Mouse (Mus musculus): ENCODE data around the gene Ighmbp2. TPM values are rescaled to one million over a fixed set of nuclear protein-coding genes. Genes with fewer than 3 reads are reported as not detected.
"Not testable (repeated sequence)": the region's sequence is repeated elsewhere in the genome, so short reads cannot be mapped to it uniquely, and the experiment has no call there.

Ighmbp2 gene
- total RNA-seq, 2 experiments from 2014 or later = 3.8 to 3.9 TPM

DNA sequence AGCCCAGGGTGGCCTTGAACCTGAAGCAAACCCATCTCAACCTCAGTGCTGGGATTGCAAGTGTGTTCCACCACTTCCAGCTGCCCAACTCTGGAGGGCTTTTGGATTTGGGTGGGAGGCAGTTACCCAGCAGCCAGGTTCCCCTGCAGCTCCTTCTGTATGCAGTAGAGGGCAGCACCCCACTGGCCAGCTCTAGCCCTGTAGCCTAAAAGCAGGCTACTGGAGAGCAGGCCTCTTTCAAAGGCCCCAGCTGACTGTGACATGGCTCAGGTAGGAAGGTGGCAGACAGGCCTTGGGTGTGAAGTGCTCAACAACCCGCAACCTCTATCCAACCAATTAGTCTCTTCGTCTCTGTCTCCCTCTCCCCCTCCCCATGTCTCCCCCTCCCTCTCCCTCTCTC is 9.2 kb upstream of the Ighmbp2 start:
- peak; percentile 74 to 80 for DNase-seq
- intact Hi-C loops (cut with DNase I) = loop anchor here (2.0 to 5.0 kb wide), 2 partner anchors 65 to 159 kb away; no protein-coding TSS in a partner anchor

DNA sequence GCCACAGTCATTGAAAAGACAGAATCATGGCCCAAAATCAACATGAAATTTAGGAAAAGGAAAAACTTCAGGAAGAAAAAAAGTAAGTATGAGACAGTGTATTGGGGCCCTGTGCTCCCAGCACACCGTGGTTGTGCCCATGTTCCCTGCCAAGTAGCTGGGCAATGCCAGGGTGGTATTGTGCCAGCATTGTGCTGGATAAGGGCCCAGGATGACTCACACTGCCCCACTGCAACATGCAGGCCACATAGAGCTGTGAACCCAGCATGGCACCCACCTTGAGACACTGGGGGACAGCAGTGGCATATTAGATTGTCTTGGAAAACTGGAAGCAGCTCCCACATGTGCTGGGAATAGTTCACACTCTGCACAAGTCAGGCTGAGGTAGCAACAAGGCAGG is 6.2 kb upstream of the Ighmbp2 start:
- no peak for DNase-seq
- intact Hi-C loops (cut with DNase I) = no loop called here

DNA sequence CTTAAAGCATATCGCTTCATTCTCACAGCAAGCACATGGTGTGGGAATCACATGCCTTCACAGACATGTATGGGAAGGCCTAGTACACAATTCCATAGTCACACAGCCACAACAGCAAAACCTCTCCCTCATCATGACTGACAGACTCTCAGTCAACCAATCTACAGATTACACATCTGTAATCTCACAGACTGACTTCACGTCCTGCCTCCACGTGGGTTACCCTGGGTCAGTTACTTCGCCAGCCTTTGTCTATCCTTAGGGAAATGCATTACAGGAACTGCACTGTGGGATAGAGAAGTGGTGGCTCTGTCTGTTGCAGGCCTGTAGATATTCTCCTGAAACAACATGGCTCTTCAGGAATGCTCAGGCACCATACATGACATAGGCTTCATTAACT is 931 bp downstream of the Ighmbp2 start:
- intact Hi-C loops (cut with DNase I) = loop anchor here (2.0 kb wide), 1 partner anchor 41 kb away; the partner anchor contains the start of gene Cpt1a

DNA sequence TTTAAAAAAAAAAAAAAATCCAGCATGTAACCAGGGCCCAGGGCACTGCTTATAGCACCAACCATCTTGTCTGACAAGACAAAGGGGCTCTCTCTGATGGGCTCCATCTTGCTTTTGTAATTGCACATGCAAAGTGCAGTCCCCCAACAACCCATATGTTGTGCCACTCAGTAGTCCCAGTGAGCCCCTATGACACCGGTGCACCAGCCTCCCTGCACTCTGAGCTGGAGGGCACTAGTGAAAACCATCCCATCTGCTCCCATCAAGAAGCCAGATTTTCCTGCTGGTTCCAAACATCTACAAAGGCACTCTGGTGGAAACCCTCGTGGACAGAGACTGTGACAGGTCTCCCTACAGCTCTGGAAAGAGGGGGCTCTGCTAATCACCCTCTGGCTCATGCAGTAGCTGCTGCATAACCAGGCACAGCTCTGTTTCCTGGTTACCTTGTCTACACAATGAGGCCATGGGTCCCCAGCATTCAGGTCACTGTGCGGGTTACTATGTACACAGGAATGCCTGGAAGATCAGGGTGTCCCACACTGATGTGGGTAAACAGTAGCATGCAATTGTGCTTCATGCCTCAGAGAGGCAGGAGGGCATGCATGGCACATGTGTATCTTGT is 7.0 kb downstream of the Ighmbp2 start:
- no peak for DNase-seq
- intact Hi-C loops (cut with DNase I) = no loop called here

More for the DNA sequence above, 931 bp downstream of the Ighmbp2 start:
- DNase-seq = no peak

DNA sequence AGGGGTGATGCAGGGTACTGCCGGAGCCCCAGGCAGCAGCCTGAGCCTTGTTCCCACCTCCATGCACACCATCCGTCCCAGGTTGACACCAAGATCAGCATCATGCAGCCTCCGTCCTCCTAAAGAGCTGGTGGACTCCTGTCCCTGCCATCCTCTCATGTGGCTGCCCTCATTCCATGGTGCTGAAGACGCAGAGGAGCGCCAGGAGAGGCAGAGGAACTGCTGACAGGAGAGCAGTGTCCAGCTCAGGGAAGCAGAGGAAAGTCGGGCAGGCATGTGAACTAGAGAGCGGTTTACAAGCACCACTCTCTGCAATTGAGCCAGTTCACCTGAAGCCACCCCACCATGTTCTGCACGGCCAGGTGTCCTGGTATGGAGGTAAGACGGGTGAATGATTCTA is 9.5 kb downstream of the Ighmbp2 start:
- no peak for DNase-seq
- intact Hi-C loops (cut with DNase I) = no loop called here

DNA sequence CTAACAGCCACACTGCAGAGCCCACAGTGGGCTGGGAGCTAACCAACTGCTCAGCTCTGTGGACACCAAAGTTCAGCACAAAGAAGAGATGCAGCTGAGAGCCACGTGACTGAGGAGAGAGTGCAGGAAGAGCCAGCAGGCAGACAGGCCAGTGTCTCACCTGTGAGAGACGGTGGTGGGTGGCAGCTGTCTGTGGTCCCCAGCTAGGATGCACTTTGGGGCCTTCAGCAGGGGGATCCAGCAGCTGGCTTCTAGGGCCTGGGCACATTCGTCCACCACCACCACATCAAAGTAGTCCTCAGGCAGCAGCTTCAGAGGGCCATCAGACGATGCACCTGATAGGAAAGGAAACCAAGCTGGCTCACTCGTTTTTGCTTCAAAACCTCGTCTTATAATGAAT is 11.5 kb downstream of the Ighmbp2 start:
- no peak for DNase-seq
- intact Hi-C loops (cut with DNase I) = no loop called here

DNA sequence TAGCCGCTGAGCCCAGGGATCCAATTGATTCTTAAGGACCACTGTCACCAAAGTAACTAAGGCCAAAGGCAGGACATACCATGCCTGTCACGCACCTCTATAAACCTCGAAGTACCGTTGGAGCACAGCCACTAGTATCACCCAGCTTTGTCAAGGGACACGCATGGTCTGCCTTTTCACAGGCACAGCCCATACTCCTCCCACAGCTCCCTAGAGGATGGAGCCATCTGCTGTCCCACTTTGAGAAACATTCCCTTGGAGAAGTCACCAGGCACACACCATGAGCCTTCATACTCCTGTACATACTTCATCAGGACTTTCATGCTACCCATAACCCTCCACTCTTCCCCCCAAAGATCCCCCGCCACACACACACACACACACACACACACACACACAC is 13.0 kb downstream of the Ighmbp2 start:
- intact Hi-C loops (cut with DNase I) = no loop called here
- DNase-seq = no peak

DNA sequence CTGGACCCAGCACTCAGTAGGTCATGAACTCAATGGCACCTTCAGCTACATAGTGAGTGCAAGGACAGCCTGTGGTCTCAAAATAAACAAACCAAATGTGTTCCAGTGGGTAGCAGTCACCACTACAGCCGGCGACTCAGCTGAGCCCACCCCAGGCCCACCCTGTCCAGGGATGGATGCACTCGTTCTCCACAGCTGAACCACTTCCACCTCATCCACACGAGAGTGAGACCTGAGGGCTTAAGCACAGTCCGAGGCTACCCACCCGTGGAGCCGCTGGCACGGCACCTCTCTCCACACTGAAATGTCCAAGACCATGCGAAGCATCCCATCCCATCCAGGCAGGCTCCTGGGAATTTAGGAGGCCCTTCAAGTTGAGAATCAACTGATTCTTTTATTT is 13.5 kb downstream of the Ighmbp2 start:
- DNase-seq = no peak

DNA sequence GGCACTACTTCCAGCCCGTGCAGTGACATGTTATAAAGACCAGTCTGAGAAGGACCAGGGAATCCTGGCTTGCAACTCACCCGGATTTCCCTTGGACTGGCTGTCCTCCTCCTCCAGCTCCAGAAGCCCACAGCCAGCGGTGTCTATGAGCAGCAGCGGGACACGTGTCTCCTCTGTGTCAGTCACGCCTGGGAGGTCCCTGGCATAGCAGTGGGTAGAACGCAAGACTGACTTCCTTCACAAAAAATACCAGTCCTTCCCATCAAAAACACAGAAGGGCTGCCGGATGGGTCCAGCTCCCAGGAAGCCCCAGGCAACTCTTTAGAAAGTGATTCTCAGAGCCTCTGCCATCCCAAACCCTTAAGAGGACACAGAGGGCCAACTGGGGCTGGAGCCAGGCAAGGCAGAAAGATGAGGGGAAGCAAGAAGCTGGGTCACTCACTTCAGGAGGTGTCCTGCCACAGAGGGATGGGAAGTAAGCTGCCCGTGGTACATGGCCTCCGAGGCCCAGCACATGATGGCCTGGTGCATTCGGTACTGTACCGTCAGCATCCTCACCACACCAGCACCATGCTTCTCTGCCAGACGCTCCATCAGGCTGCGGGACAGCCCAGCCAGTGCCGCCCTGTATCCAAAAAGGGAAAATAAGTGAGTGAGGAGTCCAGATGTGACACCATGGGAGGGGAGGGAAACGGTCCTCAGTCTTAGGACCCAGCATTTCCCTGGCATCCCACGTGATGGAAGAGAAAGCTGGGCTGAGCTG is 14.4 kb downstream of the Ighmbp2 start:
- DNase-seq = no peak
- intact Hi-C loops (cut with DNase I) = no loop called here

More for the DNA sequence above, 13.5 kb downstream of the Ighmbp2 start:
- intact Hi-C loops (cut with DNase I) = no loop called here

DNA sequence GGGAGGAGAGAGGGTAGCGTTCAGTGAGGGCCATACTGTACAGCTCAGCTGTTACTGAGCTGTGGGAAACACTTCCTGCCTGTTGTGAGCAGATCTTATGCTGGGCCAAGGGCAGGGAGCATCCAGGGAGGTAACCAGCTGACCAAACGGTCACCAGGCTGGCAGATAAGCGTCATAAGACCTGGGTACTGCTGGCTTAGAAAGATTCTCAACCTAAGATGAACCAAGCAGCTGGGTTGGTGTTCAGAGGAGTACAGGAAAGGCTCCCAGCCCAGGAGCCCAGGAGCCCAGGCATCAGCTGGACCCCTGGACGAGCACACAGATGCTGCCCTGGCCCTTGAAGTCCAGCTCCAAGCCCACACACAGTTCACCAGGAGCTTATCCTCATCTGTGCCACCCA is 15.5 kb downstream of the Ighmbp2 start:
- intact Hi-C loops (cut with DNase I) = no loop called here
- DNase-seq = no peak

DNA sequence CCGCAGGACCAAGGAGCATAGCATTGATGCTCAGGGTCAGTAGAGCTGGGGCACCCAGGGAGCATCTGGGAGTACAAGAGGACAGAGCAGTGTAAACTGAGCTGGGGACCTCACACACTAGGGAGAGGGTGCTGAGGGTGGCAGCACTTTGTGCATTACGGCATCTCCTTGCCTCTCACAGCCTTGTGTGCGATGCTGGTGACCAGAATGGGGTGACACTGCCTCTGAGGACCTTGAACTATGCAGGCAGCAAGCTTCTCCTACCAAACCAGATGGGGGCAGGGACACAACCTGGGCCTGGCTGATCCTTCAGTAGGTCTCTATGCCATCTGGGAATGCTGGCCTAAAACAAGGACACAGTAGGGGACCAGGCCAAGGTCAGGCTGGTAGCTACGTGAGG is 16.1 kb downstream of the Ighmbp2 start:
- no peak for DNase-seq
- intact Hi-C loops (cut with DNase I) = no loop called here

DNA sequence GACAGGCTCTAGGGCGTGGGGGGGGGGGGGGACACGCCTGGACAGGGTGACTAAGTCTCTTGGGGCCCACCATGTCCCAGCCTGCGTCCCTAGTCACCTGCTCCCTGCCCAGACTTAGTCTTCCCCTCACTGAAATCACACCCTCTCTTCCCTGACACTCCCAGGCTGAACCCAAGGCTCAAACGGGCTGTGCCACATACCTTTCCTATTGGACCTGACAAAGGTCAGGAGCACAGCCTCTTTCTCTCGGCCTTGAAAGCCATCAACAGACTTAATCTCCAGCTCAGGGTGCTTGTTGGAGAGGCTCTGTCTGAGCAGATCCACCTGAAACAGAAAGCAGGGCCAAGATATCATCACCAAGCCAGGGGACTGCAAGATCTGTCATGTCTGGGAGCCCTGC is 16.7 kb downstream of the Ighmbp2 start:
- no peak for DNase-seq
- intact Hi-C loops (cut with DNase I) = no loop called here

DNA sequence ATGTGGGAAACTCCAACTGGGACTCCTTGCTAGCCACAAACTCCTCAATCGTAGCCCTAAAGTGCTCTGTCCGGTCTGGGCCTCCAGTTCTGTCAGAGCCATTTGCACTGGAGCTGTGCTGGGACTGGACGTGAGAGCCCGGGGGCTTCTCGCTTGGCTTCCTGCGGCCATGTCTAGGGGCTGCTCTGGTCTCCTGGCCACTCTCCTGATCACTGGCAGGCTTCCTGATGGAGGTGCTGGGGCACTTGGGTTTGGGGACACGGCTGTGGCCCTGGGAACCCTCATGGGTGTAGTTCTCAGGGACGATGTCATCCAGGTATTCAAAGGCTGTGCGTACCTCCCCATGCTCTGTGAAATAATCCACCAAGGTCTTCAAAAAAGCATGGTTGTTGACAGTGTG is 17.6 kb downstream of the Ighmbp2 start:
- intact Hi-C loops (cut with DNase I) = no loop called here
- no peak for DNase-seq

DNA sequence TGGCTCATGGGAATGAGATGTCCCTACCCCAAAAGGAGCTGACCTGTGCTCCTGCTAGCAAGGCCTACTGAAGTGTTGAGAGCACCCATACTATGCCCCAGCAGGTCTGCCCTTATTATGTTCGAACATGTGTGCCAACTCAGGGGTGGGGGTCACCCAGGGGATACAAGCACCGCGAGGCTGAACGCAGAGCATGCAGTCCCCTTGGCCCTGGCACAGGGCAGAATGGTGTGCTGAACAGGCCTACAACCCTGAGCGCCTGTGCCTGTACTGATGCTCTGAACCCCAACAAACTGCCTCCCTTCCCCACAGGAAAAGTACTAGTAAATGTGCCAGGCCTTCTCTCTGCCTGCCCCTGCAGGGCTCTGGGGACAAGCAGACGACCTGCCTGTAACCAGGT is 18.5 kb downstream of the Ighmbp2 start:
- intact Hi-C loops (cut with DNase I) = no loop called here
- DNase-seq = no peak

DNA sequence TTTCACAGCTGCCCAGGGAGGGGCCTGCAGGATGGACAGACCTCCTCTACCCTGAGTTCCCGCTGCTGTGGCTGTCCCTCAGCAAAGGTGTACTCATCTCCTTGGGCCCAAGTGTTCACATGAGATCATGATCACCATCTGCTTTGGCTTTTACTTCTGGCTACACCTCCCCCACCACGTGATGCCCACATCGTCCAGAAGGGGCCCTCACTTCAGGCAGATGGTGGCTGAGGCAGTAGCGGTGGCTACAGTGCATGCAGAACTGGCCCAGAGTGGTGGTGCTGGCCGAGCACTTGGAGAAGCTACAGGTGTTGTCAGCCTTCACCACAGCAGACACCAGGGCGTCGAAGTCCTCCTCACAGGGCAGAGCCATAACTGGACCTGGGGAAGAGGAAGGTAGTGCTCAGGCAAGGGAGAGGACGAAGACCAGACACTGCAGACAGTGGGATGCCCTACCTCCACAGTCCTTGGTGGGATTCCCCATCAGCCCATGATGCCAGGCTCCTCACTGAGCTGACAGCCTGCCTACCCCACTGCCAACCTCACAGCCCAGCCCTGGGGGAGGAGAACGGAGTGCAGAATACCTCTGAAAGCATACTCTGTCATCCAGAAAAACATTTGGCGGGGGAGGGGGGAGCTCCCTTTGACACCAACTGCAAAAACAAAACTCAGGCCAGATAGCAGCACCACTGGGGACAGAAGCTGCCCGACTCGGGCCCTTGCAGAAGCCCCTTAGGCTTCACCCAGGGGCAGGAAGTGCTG is 20.9 kb downstream of the Ighmbp2 start:
- no peak for DNase-seq
- intact Hi-C loops (cut with DNase I) = no loop called here

DNA sequence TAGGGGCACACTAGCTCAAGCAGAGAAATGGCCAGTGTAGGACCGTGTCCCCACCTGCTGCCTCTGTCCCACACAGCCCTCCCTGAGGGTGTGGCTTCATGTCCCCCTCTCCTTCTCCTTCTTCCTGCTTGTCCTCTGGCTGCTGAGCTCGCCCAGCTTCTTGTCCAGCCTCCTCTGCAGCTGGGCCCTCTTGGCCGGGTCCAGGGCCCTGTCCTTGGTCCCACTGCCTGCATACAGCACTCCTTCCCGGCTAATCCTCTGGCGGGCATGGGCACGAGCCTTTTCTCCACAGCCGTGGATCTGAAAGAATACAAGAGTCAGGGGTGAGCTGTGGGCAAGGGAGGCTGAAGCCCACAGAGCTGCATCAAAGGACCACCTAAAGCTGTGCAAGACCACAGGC is 21.5 kb downstream of the Ighmbp2 start:
- DNase-seq = no peak

DNA sequence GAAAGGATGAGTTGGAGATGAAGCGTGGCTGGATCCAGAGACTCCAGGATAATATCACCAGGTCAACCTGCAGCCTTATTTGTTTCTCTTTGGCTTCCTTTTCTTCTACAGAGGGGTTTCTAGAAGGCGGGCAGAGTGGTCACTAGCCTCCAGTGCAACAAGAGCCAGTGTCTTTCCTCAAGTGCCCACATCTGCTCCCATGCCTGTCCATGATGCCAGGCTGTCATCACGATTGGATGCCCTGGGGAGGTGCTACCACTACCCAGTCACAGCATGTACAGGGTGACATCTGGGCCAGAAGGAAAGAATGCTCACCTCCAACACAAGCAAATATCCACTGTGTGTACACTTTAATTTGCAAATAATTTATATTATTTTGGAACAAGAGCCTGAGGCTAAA is 22.2 kb downstream of the Ighmbp2 start:
- DNase-seq = no peak
- intact Hi-C loops (cut with DNase I) = no loop called here

More for the DNA sequence above, 21.5 kb downstream of the Ighmbp2 start:
- intact Hi-C loops (cut with DNase I) = no loop called here

DNA sequence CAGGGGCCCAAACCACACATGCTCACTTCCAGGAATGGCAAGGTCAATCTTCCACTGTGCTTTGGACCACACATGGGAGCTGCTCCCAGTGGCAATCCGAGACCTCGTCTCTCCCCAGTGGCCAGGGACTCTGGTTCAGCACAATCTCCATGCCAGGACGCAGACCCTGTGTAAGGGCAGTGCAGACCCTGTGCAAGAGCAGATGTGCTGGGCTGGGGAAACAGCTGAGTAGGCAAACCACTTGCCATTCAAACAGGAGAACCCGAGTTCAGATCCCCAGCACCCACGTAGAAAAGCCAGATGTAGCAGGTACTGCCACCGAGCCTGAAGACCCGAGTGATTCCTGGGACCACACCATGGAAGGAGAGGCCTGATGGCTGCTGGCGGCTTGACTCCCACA is 22.8 kb downstream of the Ighmbp2 start:
- intact Hi-C loops (cut with DNase I) = no loop called here
- DNase-seq = no peak

DNA sequence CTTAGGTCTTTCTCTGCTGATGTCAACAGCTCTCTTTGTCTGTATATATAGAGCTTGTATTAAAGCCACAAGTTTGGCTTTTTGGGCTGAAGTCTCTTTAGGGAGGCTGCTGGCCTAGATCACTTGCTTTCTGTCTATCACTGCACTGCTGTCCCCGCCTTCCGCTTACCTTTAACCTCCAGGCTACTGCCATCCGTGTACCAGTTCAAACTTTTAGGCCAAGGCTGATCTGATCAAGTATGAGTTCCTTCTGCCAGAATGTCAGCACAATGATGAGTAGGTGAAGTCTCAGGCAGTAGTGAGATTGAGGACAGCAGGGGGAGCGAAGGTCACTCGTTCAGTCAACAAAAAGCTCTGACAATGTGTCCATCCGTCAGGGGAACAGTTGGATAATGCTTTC is 57.6 kb downstream of the Ighmbp2 start:
- DNase-seq; intact Hi-C loops (cut with DNase I): not testable (repeated sequence)

DNA sequence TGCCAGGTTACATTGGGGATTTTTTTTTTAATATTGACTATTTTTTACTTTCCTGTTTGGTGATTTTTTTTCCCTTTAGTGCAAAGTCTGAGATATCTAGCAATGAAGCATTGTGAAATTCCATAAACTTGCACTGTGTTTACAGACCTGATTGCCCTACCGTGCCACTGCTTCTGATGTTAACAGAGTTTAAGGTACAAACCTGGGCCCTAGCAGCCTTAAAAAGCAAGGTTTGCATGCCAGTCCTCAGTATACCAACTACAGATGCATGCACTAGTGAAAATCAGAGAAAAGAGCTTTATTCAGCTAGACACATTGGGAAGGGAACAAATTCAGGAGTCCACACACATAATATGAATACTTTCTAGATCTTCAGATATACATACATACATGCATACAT is 67.9 kb downstream of the Ighmbp2 start:
- intact Hi-C loops (cut with DNase I); DNase-seq: not testable (repeated sequence)

Data from heart, postnatal 10 days (tissue).